ENCODE assay signal across 8 mouse cellular contexts in genomic region chr10:114802161-114802651, GRCm38 (mm10). TPM values are rescaled to one million over a fixed set of nuclear protein-coding genes. Genes with fewer than 3 reads are reported as not detected.
DNase-seq lines count a peak whose midpoint lies in the region; ATAC-seq and TF ChIP-seq lines count a peak whose summit lies in the region.

Gene Trhde (minus strand): TSS chr10:114802307.

- TF ChIP-seq CTCF in lung, postnatal 0 days (IDR thresholded peaks at IDR 0.05): no peak
- no peak for TF ChIP-seq CTCF in lung, adult 2 months (IDR thresholded peaks at IDR 0.05; ENCODE audit: insufficient read depth, low read length)

- H3K4me2 ChIP-seq in lung, postnatal 0 days (replicated peaks; ENCODE audit: low read depth, low read length): peak within 1 kb of the TSS; percentile 67
- H3K4me2 ChIP-seq in forebrain, embryonic 15.5 days (replicated peaks): peak within 1 kb of the TSS; percentile 98
- peak within 1 kb of the TSS; percentile 91 for H3K4me2 ChIP-seq in stomach, embryonic 16.5 days (ENCODE audit: low read depth, low read length)

- H3K27me3 ChIP-seq in lung, postnatal 0 days (replicated peaks; ENCODE audit: insufficient read depth, low read length): peaks cover 36% of the 10 kb centered on the region
- peaks cover 22% of the 10 kb centered on the region; the same call in 1 of the 2 replicates for H3K27me3 ChIP-seq in forebrain, embryonic 15.5 days
- peaks cover 47% of the 10 kb centered on the region for H3K27me3 ChIP-seq in stomach, embryonic 16.5 days (ENCODE audit: control insufficient read depth, insufficient read depth, low read length)

- no peak for TF ChIP-seq POLR2A in lung, adult 2 months (IDR thresholded peaks at IDR 0.05; ENCODE audit: borderline replicate concordance, extremely low read depth, low read depth, low read length)

- no peaks in the 10 kb centered on the region for H3K4me1 ChIP-seq in lung, postnatal 0 days (ENCODE audit: insufficient read depth, low read depth, low read length)
- H3K4me1 ChIP-seq in lung, adult 2 months (ENCODE audit: control insufficient read depth, insufficient read depth, low read length): no peaks in the 10 kb centered on the region
- H3K4me1 ChIP-seq in forebrain, embryonic 15.5 days: peaks cover 27% of the 10 kb centered on the region
- peaks cover 7% of the 10 kb centered on the region for H3K4me1 ChIP-seq in stomach, embryonic 16.5 days (ENCODE audit: control insufficient read depth, insufficient read depth, low read length)

- no peak within 1 kb of the TSS for H3K9ac ChIP-seq in lung, postnatal 0 days (replicated peaks; ENCODE audit: low read depth)
- peak within 1 kb of the TSS; percentile 56 for H3K9ac ChIP-seq in forebrain, embryonic 15.5 days (replicated peaks)
- peak within 1 kb of the TSS; percentile 62 for H3K9ac ChIP-seq in stomach, embryonic 16.5 days (ENCODE audit: low read length)

- DNase-seq in lung, postnatal 0 days (ENCODE audit: low spot score): no peak
- no peak for DNase-seq in lung, adult 2 months
- DNase-seq in layer of hippocampus, adult 9-11 months: peak; percentile 35
- DNase-seq in mesoderm, embryonic 11.5 days (ENCODE audit: low read depth, low spot score): peak; percentile 20
- no peak for DNase-seq in thymus, postnatal 14 days
- DNase-seq in spleen, adult 12 weeks (ENCODE audit: low spot score): no peak

- peak within 1 kb of the TSS; percentile 35 for H3K4me3 ChIP-seq in lung, postnatal 0 days (ENCODE audit: low read depth, low read length)
- H3K4me3 ChIP-seq in lung, adult 2 months (replicated peaks; ENCODE audit: extremely low read depth, low read depth, low read length): no peak within 1 kb of the TSS
- peak within 1 kb of the TSS; percentile 78 for H3K4me3 ChIP-seq in forebrain, embryonic 15.5 days
- peak within 1 kb of the TSS; percentile 59 for H3K4me3 ChIP-seq in stomach, embryonic 16.5 days (replicated peaks; ENCODE audit: low read length)

- 0 out of 2 replicates have a peak, but pooled peaks have one; percentile 11 for ATAC-seq in lung, postnatal 0 days
- ATAC-seq in forebrain, embryonic 15.5 days (replicated peaks): peak; percentile 34
- ATAC-seq in stomach, embryonic 16.5 days (ENCODE audit: insufficient read depth, low FRiP score): no peak

- no peaks in the 10 kb centered on the region for H3K9me3 ChIP-seq in lung, postnatal 0 days (ENCODE audit: low read length)
- H3K9me3 ChIP-seq in forebrain, embryonic 15.5 days: no peaks in the 10 kb centered on the region
- no peaks in the 10 kb centered on the region for H3K9me3 ChIP-seq in stomach, embryonic 16.5 days (replicated peaks; ENCODE audit: control insufficient read depth, low read length)

- no peaks in the 10 kb centered on the region for H3K36me3 ChIP-seq in lung, postnatal 0 days (ENCODE audit: insufficient read depth, low read length)
- no peaks in the 10 kb centered on the region for H3K36me3 ChIP-seq in forebrain, embryonic 15.5 days
- H3K36me3 ChIP-seq in stomach, embryonic 16.5 days (ENCODE audit: control insufficient read depth, insufficient read depth, low read length): no peaks in the 10 kb centered on the region

- WGBS in lung, postnatal 0 days: 3% methylated on average over 30 of the region's 30 CpGs
- 3% methylated on average over 30 of the region's 30 CpGs for WGBS in lung, adult 2 months
- 1% methylated on average over 30 of the region's 30 CpGs for WGBS in forebrain, embryonic 15.5 days
- 3% methylated on average over 30 of the region's 30 CpGs for WGBS in stomach, embryonic 16.5 days

- TF ChIP-seq EP300 in lung, postnatal 0 days (IDR thresholded peaks at IDR 0.05): no peak

- no peak within 1 kb of the TSS for H3K27ac ChIP-seq in lung, postnatal 0 days (ENCODE audit: low read length)
- H3K27ac ChIP-seq in forebrain, embryonic 15.5 days (replicated peaks): peak within 1 kb of the TSS; percentile 39
- no peak within 1 kb of the TSS for H3K27ac ChIP-seq in stomach, embryonic 16.5 days (ENCODE audit: low read length)

RNA-seq across cellular contexts. Expression of gene Trhde, which starts in this region (rescaled TPM):
- 0.05 TPM in 1 of 2 replicates, not detected in the other for polyA plus RNA-seq in lung, postnatal 0 days (2015; fragmentation: Nextera tagmentation; extraction: Ambion mirVana)
- polyA plus RNA-seq in lung, adult 2 months (2012; rRNA removed): not detected in 2 replicates
- polyA plus RNA-seq in forebrain, embryonic 15.5 days (2015; fragmentation: Nextera tagmentation; extraction: Ambion mirVana): 2.2 and 3.1 TPM in 2 replicates
- 0.17 and 0.34 TPM in 2 replicates for polyA plus RNA-seq in stomach, embryonic 16.5 days (2015; fragmentation: Nextera tagmentation; extraction: Ambion mirVana)

Comparison
In these comparisons a context has a peak if more than half of its experiments do, and no peak if none do; other contexts are left out.
1. Peak in ATAC-seq, H3K4me3 ChIP-seq and H3K4me2 ChIP-seq in lung, postnatal 0 days; RNA of the gene not detected or under 1 TPM.
2. DNase-seq: peak in layer of hippocampus, adult 9-11 months (single experiment) and mesoderm, embryonic 11.5 days (single experiment); none in lung, postnatal 0 days (single experiment), lung, adult 2 months (single experiment), thymus, postnatal 14 days (single experiment) and spleen, adult 12 weeks (single experiment).
3. Peak in every context shown above with its lines, with median percentiles within 50 percentile points of each other: H3K4me2 ChIP-seq.